Mouse (Mus musculus) mature B cell (primary cell): ENCODE measurements around the gene H6pd.

Experiments used
- in situ Hi-C: fragments of 300-500 bp; cut with MboI; formaldehyde crosslinking; loops from 2 replicates; pipeline ENCODE4 v1.14.3; 2019

The H6pd gene

GRCm38 (mm10) chr4:149999510-149999900 lies 9.3 kb downstream of the H6pd start:
- in situ Hi-C loops = no loop called here

- in situ Hi-C loops = no loop called here
These were observed 9.9 kb downstream of the H6pd start for GRCm38 (mm10) chr4:149998786-149999509.

- in situ Hi-C loops = no loop called here
These were observed 10.8 kb downstream of the H6pd start for GRCm38 (mm10) chr4:149997999-149998398.

DNA sequence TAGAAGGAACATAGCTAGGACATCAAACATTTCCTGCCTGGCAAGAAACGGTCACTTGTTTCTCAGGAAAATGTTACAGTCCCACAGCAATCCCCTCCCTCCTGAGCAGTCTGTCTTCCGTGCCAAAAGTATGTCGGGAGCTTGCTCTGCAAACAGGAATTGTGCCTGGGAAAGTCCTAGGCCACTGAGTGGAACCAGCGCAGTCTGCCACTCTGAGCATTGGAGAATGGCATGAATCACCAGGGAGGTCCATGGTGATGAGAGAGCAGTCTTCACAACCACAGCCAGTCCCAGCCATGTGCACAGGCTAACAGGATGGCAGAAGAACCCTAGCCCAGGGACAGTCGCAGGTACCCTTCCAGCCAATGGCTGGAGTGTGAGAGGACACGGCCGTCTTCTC lies 12.4 kb downstream of the H6pd start:
- in situ Hi-C loops = no loop called here

GRCm38 (mm10) chr4:149995911-149996310 lies 12.9 kb downstream of the H6pd start:
- in situ Hi-C loops = no loop called here

GRCm38 (mm10) chr4:149994218-149994617 lies 14.6 kb downstream of the H6pd start:
- in situ Hi-C loops = no loop called here

DNA sequence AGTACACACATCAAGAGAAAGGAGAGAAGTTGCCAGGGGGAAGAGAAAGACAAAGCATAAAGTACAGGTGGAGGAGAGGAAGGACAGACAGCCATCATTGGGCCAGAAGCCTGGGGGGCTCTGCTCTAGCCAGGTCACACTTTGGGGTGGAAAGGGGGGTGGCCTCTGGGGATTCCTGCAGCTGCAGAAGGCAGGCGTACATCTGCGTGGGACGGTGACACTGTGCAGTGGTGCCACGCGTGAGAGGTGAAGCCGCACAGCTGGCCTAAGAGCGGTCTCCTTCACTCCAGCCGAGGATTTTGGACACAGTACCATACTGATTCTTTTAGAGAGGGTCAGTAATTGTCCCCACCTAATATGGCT lies 16.2 kb downstream of the H6pd start:
- in situ Hi-C loops = no loop called here

DNA sequence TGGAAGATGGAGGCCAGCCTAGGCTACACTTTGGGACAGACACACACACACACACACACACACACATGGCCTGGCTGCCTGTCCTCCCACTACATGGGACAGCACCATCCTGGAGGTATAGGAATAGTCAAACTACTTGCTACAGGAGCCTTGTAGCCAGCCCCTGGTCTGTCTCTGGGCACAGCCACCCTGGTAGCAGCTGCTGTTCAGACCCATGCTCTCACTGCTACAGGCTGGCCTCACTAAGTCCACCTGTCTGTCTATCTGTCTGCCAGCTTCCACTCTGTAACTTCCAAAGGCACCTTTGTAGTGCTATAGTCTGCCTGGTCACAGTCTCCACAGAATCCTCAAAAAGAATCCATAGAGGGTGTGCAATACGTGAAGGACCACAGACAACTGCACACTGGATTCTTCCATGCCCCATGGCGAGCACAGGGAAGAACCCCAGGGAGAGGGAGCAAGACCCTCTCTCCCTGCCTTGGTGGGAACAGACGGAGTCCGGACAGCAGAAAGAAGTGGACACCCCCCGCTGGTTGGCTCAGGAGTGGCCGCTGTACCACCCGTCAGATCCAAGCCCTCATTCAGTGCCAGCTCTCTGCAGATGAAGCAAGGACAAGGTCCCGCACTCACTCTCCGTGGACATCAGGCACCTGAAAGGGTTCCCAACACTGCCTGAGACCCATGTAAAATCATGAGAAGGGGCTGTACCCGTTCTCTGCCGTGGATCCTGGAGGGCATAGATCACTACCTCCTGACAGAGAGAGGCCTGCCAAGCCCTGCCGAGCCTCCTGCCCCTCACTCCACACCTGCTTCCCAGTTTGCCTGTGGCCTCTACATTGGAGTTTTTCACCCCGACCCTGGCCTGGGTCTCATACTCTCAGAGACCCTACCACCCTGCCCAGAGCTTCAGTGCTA lies 16.8 kb downstream of the H6pd start:
- in situ Hi-C loops = no loop called here

DNA sequence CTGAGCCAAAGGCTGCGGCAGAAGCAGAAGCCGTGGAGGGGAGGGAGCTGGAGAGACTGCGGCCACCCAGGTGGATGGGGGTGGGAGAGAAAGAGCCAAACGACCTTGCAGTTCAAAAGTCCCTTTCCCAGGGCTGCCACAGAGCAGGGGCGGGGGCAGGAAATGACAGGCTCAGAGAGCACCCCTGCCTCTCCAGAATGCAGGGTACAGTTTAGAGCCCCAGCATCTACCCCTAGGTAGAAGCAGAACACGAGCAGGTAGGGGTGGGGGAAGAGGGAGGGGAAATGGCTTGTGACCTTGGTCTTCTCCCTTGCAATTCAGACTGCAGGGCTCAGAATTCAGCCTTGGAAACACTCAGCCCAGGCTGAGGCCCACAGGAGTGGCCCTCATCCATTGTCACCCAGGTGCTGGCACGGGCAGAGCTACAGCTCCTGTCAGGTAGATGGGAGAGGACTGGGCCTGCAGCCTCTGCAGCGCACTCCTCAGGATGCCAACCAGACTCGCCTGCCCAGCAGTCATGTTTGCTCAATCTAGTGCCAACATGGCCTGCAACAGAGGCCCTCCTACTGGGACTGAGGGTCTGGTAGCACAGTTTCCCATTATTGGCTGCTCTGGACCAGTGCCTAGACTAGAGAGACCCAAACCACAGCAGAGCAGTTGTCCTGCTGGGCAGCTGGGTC lies 17.7 kb downstream of the H6pd start:
- in situ Hi-C loops = no loop called here

DNA sequence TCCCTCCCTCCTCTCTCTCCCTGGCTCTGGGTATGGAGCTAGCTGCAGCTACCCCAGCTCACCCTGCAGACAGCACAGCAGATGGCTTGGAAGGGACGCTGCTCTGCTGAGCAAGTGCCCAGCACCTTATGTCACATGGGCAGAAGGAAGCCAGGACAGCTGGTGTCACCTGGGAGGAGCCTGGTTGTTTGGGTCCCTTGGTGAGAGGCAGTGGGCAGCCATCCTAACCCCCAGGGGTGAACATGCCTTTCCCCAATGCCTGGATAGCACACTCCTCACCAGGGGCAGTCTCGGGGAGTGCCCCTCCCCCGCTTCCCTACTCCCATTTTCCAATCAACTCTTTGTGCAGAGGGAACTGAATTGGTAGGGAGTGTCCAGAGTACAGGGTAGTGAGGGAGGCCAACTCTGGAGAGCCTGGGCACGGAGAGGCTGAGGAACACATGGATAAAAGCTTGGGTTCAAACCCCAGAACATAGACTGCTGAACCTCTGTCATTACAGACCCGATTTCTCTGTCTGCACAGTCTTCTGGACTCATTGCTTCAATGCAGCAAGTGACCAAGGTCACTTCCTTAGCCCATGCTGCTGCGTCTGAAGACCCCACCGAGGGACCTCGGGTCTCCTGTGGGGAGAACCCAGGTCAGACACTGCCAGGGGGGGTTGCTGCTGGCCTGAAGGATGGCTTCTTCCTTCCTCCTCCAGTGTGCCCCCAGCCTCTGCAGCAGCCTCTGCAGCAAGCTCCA lies 18.4 kb downstream of the H6pd start:
- in situ Hi-C loops = no loop called here

GRCm38 (mm10) chr4:149988931-149989556 lies 19.8 kb downstream of the H6pd start:
- in situ Hi-C loops = no loop called here

DNA sequence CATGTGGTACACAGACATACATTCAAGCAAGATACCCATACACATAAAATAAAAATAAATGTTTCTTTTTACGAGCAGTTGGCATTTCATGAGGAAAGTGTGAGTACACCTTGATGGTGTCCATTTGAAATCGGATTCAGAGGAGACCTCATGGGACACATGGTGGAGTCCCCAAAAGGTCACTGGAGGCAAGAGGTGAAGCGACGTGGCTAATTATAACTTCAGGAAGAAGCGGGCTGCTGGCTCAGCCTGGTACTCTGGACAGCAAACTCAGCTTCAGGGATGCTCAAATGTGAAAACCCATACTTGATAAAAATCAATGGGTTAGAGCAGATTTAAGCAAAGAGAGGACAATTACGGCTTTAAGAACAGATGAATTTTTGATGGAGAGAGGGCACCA lies 20.5 kb downstream of the H6pd start:
- in situ Hi-C loops = no loop called here

DNA sequence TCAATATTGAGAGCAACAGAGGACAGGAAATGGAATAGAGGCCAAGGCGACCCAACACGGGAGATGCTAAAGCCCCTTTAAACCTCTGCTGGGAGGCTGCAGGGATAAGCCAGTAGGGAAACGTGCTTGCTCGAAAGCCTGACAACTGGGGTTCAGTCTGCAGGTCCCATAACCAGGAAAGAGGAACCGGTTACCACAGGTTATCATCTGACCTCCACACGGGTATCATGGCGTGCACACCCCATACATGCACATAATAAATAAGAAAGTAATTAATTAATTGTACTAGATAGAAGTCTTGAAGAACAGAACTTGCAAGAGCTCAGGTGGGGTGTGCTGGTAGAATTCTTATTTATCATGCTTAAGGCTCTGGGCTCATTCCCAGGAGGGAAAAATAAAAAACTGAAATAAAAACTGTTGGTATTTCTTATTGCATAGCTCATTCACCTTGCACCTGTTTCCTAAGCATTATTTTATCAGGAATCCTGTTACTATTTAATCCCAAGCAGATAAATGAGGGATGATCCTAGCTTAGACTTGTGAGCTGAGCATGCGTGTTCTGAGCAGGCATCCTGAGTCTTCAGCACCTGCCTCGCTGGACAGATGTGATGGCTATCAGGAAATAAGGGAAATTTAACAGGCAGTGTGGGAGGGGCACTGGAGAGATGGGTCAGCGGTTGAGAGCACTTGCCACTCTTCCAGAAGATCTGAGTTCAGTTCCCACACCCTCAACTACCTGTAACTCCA lies 22.0 kb downstream of the H6pd start:
- in situ Hi-C loops = no loop called here

DNA sequence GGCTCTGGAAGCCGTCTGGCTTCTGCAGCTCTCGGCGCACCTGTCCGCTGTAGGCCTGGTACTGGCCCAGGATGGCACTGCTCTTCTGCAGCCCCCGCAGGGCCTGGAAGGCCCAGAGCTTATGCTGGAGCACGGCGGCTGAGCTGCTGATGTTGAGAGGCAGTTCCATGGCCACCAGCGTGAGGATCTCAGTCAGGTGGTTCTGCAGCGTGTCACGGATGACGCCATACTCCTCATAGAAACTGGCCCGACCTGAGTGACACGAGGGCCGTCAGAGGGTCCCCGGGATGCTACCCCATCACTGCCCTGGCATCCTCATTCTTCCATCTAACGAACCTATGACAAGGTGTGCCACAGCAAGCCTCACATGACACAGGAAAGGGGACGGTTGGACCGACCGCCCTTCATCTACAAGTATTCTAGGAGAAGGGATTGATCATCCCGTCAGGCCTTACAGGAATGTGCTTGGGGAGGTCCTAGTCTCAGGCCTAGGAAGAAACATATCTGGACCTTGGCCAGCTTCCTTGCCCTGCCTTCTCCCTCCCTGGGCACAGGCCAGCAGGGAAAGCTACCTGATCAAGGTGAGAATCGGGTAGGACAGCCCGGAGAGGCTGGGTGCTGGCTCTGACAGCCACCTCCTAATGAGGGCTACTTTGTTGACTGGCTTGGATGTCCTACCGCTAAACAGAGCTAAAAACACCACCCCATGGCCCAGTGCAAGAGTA lies 24.7 kb downstream of the H6pd start:
- in situ Hi-C loops = no loop called here

- in situ Hi-C loops = no loop called here
These were observed 26.7 kb downstream of the H6pd start for GRCm38 (mm10) chr4:149982154-149982553.

DNA sequence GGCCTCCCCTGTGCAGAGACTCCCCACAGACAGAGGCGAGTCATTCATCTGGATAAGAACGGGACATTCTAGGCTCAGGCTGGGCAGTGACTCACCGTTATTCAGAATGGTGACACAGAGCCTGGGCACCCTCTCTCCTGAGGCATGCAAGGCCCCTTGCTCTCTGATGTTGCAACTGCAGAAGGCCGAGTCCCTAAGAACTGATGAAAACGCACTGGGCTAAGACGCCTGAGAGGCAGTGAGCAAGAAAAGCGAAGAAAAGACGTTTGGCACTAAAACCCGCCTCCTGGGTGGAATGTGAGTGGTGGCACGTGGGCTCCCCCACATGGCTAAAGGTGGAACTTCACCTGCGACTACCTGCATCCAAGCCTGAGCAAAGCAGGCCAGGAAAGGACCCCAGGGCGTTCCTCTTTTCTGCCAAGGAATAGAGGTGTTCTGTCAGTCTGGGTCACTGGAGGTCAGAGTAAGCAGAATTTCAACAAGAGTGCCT lies 29.0 kb downstream of the H6pd start:
- in situ Hi-C loops = no loop called here

DNA sequence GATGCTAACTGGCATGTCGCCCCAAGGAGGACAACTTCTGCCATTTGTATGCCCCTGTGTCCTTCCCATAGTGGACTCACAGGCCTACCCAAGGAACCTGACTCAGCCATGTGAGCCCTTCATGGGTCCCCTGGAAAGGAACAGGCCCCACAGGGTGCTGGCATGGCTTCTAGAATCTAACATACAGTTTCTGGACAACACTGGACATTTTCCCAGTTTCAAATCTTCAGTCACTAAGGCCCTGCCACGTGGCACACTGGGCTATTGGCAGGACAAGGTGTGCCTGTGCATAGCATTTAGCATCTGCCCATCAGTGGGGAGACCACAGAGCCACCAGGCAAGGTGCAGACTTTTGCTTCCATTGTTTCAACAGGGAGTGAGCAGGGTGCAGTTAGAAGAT lies 30.0 kb downstream of the H6pd start:
- in situ Hi-C loops = no loop called here

DNA sequence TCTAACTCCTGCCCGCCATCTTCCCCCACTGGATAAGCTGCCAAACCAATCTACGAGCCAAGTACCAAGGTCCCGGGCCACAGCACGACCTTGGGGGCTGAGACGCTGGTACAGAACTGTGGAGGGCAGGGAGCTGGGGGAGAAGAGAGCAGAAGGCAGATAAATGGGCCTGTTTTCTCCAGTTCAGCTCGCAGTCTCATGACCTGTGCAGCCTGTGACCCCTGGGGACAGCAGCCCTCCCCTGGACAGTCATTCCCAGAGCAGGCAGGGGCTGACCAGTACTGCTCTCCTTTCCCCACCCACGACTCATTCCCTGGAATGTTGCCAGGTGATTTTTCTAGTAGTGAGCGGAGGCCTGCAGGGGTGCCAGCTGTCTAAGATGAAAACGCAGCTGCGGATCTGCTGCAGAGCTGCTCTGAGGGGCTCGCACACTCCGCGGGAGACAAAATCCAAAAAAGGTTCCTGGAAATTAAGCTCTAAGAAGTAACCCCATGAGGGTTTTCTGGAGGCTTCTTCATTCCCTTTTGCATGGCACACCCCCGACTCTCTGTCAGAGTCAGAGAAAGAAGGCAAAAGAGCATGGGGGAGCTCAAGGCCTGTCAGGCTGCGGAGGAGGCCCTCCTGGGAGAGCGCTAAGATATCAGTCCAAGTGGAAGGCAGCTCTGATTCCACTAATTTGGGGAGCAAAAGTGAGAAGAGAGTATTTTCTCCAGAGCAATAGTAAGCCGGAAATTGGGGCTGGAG lies 30.9 kb downstream of the H6pd start:
- in situ Hi-C loops = no loop called here

DNA sequence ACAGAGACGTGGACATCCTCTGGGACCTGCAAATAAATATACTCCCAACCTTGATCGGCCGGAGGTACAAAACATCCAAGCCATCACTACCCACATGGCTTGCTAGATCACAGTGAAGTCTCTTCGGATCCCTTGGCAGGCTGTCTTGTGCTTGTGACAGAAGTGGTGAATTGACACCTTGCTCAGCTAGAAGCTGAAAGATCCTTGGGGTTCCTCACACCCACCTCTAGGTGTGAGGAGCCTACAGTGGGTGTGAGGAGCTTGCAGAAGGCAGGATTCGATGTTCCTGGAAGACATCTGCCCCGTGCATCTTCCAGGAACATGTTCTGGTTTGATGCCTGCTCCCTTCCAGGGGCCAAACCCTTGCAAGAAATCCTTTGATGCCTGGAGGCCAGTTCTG lies 31.6 kb downstream of the H6pd start:
- in situ Hi-C loops = no loop called here
